Mouse (Mus musculus) retina, postnatal 1 day (tissue): ENCODE results near the gene Col4a4.

Experiments
- DNase-seq: peaks from one replicate; pipeline ENCODE4 v3.0.0-alpha.2; 2012

Col4a4 gene

DNA sequence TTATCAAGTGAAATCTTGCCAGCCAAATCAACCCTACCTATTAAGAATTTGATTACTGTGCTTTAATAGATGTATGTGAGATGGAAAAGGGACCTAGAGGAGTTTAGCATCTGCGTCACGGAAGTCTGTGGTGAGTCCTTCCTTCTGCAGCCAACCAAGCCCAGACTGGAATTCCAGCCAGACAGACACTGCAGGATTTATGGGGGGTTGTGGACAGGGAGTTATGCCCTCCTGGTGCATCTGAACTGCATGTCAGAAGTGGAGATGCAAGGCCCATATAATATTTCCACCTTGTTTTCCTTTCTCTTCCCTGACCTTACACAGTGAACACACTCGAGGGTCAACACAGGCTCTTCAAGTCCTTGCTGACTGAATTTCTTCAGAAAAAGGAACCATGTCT lies 176.1 kb downstream of the Col4a4 start:
- DNase-seq: no peak

- no peak for DNase-seq
Observed at GRCm38 (mm10) chr1:82409271-82409670, 177.4 kb downstream of the Col4a4 start.

- DNase-seq: no peak
Observed at GRCm38 (mm10) chr1:82407786-82408185, 178.9 kb downstream of the Col4a4 start.
